Mouse (Mus musculus): ENCODE results near the gene Tusc2. TPM values are rescaled to one million over a fixed set of nuclear protein-coding genes. Genes with fewer than 3 reads are reported as not detected.

Gene Tusc2
- polyA plus RNA-seq, 1 experiment, result 23.6 TPM

DNA sequence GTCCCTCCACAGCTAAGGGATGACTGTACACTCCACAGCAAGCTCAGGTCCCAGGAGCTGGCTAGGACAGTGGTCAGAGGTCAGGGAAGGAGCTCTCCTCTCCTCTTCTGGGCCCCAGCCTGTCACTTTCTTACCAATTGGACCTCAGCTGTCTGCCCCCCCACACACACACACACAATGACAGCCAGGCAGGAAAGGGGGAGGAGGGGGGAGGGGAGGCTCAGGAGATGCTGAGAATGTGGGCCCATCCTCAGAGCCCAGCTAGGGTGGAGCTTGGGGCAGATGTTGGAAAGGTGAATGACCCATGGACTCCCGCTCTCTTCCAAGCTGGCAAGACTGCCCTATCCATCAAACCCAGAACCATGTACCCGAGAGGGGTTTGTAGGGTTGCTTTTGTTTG lies 44.0 kb downstream of the Tusc2 start:
- Histone ChIP-seq H3K4me3 (ENCODE audit: insufficient read depth, low read length) (no peak overlapping the region), H3K4me1 (ENCODE audit: control insufficient read depth, insufficient read depth, low read length) (peaks cover 21% of the 10 kb centered on the region), H3K27ac (ENCODE audit: insufficient read depth, low read depth, low read length) (no peak overlapping the region)
- TF ChIP-seq CTCF (IDR thresholded peaks at IDR 0.05; ENCODE audit: low read depth, low read length), result no peak
- TF ChIP-seq POLR2A (IDR thresholded peaks at IDR 0.05; ENCODE audit: borderline replicate concordance, low read depth, low read length), result no peak

DNA sequence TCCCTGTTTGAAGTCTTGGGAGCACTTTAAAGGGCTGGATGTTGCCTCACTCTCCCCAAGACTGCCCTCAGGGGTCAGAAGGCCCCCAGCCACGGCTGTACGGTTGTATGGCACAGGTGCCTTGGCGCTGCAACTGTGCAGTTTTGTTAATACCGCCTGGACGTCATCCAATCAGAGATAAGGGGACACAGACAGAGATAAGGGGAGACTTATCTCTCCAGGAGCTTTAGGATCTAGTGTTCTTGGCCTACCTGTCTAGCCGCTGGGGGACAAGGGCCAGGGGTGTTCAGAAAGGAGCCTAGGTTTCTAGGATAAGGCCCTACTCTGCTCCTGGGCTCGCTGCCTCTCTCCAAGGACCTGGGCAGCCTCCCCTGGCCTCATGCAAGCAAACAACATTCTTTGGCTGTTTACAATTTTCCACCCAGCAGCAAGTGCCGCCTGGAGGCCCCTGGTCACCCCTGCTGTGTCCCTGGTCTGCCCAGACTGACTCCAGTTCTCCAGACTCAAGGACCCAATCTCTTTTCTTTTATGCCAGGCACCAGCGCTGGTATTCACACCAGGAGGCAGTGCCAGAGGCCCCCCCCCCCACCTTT lies 44.7 kb downstream of the Tusc2 start:
- Histone ChIP-seq H3K4me3 (ENCODE audit: insufficient read depth, low read length) (no peak overlapping the region), H3K4me1 (ENCODE audit: control insufficient read depth, insufficient read depth, low read length) (peaks cover 21% of the 10 kb centered on the region), H3K27ac (ENCODE audit: insufficient read depth, low read depth, low read length) (no peak overlapping the region)
- TF ChIP-seq POLR2A (IDR thresholded peaks at IDR 0.05; ENCODE audit: borderline replicate concordance, low read depth, low read length) (no peak), CTCF (IDR thresholded peaks at IDR 0.05; ENCODE audit: low read depth, low read length) (no peak)

DNA sequence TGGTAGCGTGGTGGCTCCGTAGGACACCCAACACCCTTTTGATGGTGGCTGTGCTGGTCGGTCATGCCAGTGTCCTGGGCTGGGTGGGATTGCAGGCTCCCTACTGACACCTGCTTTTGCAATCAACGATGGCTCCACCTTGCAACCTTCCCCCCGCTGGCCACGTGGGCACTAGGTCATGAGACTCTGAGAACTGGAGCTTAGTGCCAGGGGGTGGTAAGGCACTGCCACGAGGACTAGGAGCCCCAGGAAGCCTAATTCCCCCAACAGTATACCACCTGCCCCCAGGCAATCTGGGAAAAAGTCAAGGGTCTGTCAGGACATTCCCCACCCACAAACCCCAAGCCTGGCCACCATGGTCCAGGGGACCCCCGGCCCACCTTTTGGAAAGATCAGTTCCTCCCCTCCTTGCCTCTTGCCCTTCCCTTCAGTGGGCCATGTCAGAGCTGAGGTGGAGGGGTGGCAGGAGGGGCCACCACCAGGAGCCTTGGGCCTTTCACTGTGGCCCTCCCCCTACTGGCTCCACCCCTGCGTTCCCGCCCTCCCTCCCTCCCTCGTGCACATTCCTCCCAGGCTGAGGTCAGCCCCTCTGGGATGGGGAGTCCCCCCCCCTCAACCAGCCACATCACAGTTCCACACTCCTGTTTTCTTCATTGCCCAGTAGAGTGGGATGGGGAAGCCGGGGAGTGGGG lies 45.8 kb downstream of the Tusc2 start, which contains the start of gene Sema3b:
TSS of gene Sema3b (minus strand) at position 489 of the 692 bp plus-strand sequence.
- Histone ChIP-seq H3K4me1 (ENCODE audit: control insufficient read depth, insufficient read depth, low read length) (peaks cover 25% of the 10 kb centered on the region), H3K27ac (ENCODE audit: insufficient read depth, low read depth, low read length) (no peak within 1 kb of the TSS), H3K4me3 (ENCODE audit: insufficient read depth, low read length) (no peak within 1 kb of the TSS)
- TF ChIP-seq CTCF (IDR thresholded peaks at IDR 0.05; ENCODE audit: low read depth, low read length) (no peak), POLR2A (IDR thresholded peaks at IDR 0.05; ENCODE audit: borderline replicate concordance, low read depth, low read length) (no peak)

- TF ChIP-seq POLR2A (IDR thresholded peaks at IDR 0.05; ENCODE audit: borderline replicate concordance, low read depth, low read length), result no peak
- TF ChIP-seq CTCF (IDR thresholded peaks at IDR 0.05; ENCODE audit: low read depth, low read length), result no peak
- no peak overlapping the region for H3K4me3 ChIP-seq (ENCODE audit: insufficient read depth, low read length)
- peaks cover 25% of the 10 kb centered on the region for H3K4me1 ChIP-seq (ENCODE audit: control insufficient read depth, insufficient read depth, low read length)
- H3K27ac ChIP-seq (ENCODE audit: insufficient read depth, low read depth, low read length), result no peak overlapping the region
Measured at GRCm38 (mm10) chr9:107609433-107609830, 46.4 kb downstream of the Tusc2 start.

- peak overlapping the region; percentile 90 for H3K27ac ChIP-seq (ENCODE audit: insufficient read depth, low read depth, low read length)
- peak overlapping the region; percentile 47 for H3K4me3 ChIP-seq (ENCODE audit: insufficient read depth, low read length)
- peaks cover 25% of the 10 kb centered on the region for H3K4me1 ChIP-seq (ENCODE audit: control insufficient read depth, insufficient read depth, low read length)
- TF ChIP-seq POLR2A (IDR thresholded peaks at IDR 0.05; ENCODE audit: borderline replicate concordance, low read depth, low read length), result no peak
- no peak for TF ChIP-seq CTCF (IDR thresholded peaks at IDR 0.05; ENCODE audit: low read depth, low read length)
Measured at GRCm38 (mm10) chr9:107611456-107612190, 48.6 kb downstream of the Tusc2 start.

DNA sequence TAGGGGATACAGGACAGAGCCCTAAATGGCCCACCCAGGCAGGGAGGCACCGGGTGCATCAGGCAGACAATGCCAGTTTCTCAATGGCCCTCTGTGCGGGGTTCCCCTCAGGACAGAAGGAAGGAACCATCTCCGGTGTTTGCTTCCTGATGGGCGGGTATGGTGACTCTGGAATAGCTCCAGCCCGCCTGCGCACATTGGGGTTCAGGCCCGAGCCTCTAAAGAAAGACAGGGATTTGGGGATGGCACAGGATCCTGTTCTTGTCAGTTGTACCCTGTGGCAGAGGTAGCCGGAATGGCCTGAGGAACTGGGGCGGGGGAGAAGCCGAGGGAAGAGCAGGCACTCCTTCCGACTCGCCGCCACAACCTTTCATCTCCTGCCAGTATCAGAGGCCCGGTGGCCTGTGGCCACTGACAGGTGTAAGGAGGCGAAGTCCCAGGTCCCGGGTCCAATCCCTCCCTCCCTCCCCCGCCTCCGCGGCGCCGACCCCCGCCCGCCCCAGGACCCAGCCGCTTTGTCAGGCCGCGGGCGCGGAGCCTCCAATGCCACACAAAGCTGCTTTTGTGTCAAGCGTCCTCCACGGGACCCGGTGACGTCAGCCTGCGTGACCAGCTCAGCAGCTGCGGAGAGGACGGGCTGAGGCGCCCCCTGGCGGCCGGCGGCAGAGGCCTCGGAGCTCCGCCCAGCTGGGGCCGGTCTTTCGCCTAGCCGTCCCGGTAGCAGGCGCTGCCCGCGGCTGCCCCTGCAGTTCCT lies 49.3 kb downstream of the Tusc2 start:
- TF ChIP-seq POLR2A (IDR thresholded peaks at IDR 0.05; ENCODE audit: borderline replicate concordance, low read depth, low read length) (0 out of 2 replicates have a peak, but pooled peaks have one; percentile 66), CTCF (IDR thresholded peaks at IDR 0.05; ENCODE audit: low read depth, low read length) (peak; percentile 56)
- peaks cover 25% of the 10 kb centered on the region for H3K4me1 ChIP-seq (ENCODE audit: control insufficient read depth, insufficient read depth, low read length)
- peak overlapping the region; percentile 90 for H3K27ac ChIP-seq (ENCODE audit: insufficient read depth, low read depth, low read length)
- peak overlapping the region; percentile 47 for H3K4me3 ChIP-seq (ENCODE audit: insufficient read depth, low read length)

- TF ChIP-seq CTCF (IDR thresholded peaks at IDR 0.05; ENCODE audit: low read depth, low read length) (no peak), POLR2A (IDR thresholded peaks at IDR 0.05; ENCODE audit: borderline replicate concordance, low read depth, low read length) (no peak)
- Histone ChIP-seq H3K27ac (ENCODE audit: insufficient read depth, low read depth, low read length) (peak overlapping the region; percentile 38), H3K4me3 (ENCODE audit: insufficient read depth, low read length) (peak overlapping the region; percentile 6), H3K4me1 (ENCODE audit: control insufficient read depth, insufficient read depth, low read length) (peaks cover 25% of the 10 kb centered on the region)
Measured at GRCm38 (mm10) chr9:107612945-107613569, 50.0 kb downstream of the Tusc2 start.

GRCm38 (mm10) chr9:107615035-107615434 lies 52.0 kb downstream of the Tusc2 start:
- Histone ChIP-seq H3K27ac (ENCODE audit: insufficient read depth, low read depth, low read length) (no peak overlapping the region), H3K4me3 (ENCODE audit: insufficient read depth, low read length) (no peak overlapping the region), H3K4me1 (ENCODE audit: control insufficient read depth, insufficient read depth, low read length) (peaks cover 30% of the 10 kb centered on the region)
- no peak for TF ChIP-seq CTCF (IDR thresholded peaks at IDR 0.05; ENCODE audit: low read depth, low read length)
- TF ChIP-seq POLR2A (IDR thresholded peaks at IDR 0.05; ENCODE audit: borderline replicate concordance, low read depth, low read length), result no peak

Other genes starting within 250 kb of the Tusc2 start
- gene Hemk1, start 224.9 kb upstream of the Tusc2 start, polyA plus RNA-seq (2012; ENCODE audit: insufficient read depth, insufficient read length, missing spikeins), result 14.1 and 15.3 TPM in 2 replicates
- gene 6430571L13Rik, start 222.7 kb upstream of the Tusc2 start, polyA plus RNA-seq (2012; ENCODE audit: insufficient read depth, insufficient read length, missing spikeins), result not detected in 2 replicates
- gene Cacna2d2, start 163.6 kb upstream of the Tusc2 start, polyA plus RNA-seq (2012; ENCODE audit: insufficient read depth, insufficient read length, missing spikeins), result not detected in 2 replicates
- gene Tmem115, start 29.3 kb upstream of the Tusc2 start, polyA plus RNA-seq (2012; ENCODE audit: insufficient read depth, insufficient read length, missing spikeins), result 19.0 and 20.9 TPM in 2 replicates
- gene Cyb561d2, start 21.1 kb upstream of the Tusc2 start, polyA plus RNA-seq (2012; ENCODE audit: insufficient read depth, insufficient read length, missing spikeins), result 18.9 and 30.6 TPM in 2 replicates
- 19.9 and 22.5 TPM in 2 replicates for gene Nprl2, start 21.0 kb upstream of the Tusc2 start, polyA plus RNA-seq (2012; ENCODE audit: insufficient read depth, insufficient read length, missing spikeins)
- gene Zmynd10, start 16.0 kb upstream of the Tusc2 start, polyA plus RNA-seq (2012; ENCODE audit: insufficient read depth, insufficient read length, missing spikeins), result 0.66 TPM in 1 of 2 replicates, not detected in the other
- gene Rassf1, start 11.7 kb upstream of the Tusc2 start, polyA plus RNA-seq (2012; ENCODE audit: insufficient read depth, insufficient read length, missing spikeins), result 45.1 and 46.2 TPM in 2 replicates
- gene Hyal2, start 4.7 kb downstream of the Tusc2 start, polyA plus RNA-seq (2012; ENCODE audit: insufficient read depth, insufficient read length, missing spikeins), result 8.8 and 10.3 TPM in 2 replicates
- gene Hyal1, start 13.7 kb downstream of the Tusc2 start, polyA plus RNA-seq (2012; ENCODE audit: insufficient read depth, insufficient read length, missing spikeins), result 2.3 and 4.7 TPM in 2 replicates
- gene Naa80, start 15.6 kb downstream of the Tusc2 start, polyA plus RNA-seq (2012; ENCODE audit: insufficient read depth, insufficient read length, missing spikeins), result 16.9 and 21.1 TPM in 2 replicates
- 0.29 and 0.59 TPM in 2 replicates for gene Hyal3, start 17.6 kb downstream of the Tusc2 start, polyA plus RNA-seq (2012; ENCODE audit: insufficient read depth, insufficient read length, missing spikeins)
- gene Ifrd2, start 24.4 kb downstream of the Tusc2 start, polyA plus RNA-seq (2012; ENCODE audit: insufficient read depth, insufficient read length, missing spikeins), result 8.2 and 8.6 TPM in 2 replicates
- gene Sema3b, start 46.0 kb downstream of the Tusc2 start, polyA plus RNA-seq (2012; ENCODE audit: insufficient read depth, insufficient read length, missing spikeins), result not detected in 2 replicates
- gene Gnai2, start 72.1 kb downstream of the Tusc2 start, polyA plus RNA-seq (2012; ENCODE audit: insufficient read depth, insufficient read length, missing spikeins), result 994 and 1,017 TPM in 2 replicates
- gene Slc38a3, start 106.3 kb downstream of the Tusc2 start, polyA plus RNA-seq (2012; ENCODE audit: insufficient read depth, insufficient read length, missing spikeins), result not detected in 2 replicates
- gene Gnat1, start 116.5 kb downstream of the Tusc2 start, polyA plus RNA-seq (2012; ENCODE audit: insufficient read depth, insufficient read length, missing spikeins), result not detected in 2 replicates
- not detected in 2 replicates for gene Sema3f, start 147.2 kb downstream of the Tusc2 start, polyA plus RNA-seq (2012; ENCODE audit: insufficient read depth, insufficient read length, missing spikeins)
- 177 and 178 TPM in 2 replicates for gene Rbm5, start 207.7 kb downstream of the Tusc2 start, polyA plus RNA-seq (2012; ENCODE audit: insufficient read depth, insufficient read length, missing spikeins)